Mouse (Mus musculus) CH12.LX (cell line): ENCODE results near the gene Il11ra1. TPM values are rescaled to one million over a fixed set of nuclear protein-coding genes. Genes with fewer than 3 reads are reported as not detected.

Experiments used
- DNase-seq: peaks from one replicate; pipeline ENCODE4 v3.0.0-alpha.2; 2013; ENCODE audit errors: extremely low read depth
- H3K27ac ChIP-seq: 2 replicates; pipeline ENCODE4 v1.5.1; 2012; ENCODE audit warnings: low read depth, mild to moderate bottlenecking, control low read depth, moderate library complexity; ENCODE audit not compliant: insufficient read depth
- H3K27me3 ChIP-seq: replicated peaks from 2 replicates; pipeline ENCODE3; 2012; ENCODE audit warnings: inconsistent platforms
- H3K36me3 ChIP-seq, 2 experiments: replicated peaks in 1 of 2; 2 replicates each; pipeline versions ENCODE3 to v1.6.1; 2012; ENCODE audit warnings: inconsistent platforms in 1 of 2, low read length in 1 of 2, mild to moderate bottlenecking in 1 of 2, mixed read lengths in 1 of 2, moderate library complexity in 1 of 2; ENCODE audit not compliant: control insufficient read depth in 1 of 2, insufficient read depth in 1 of 2
- H3K4me1 ChIP-seq, 2 experiments: 2 replicates each; pipeline ENCODE4 v1.6.1; 2012; ENCODE audit warnings: inconsistent platforms in 1 of 2, moderate library complexity in 1 of 2; ENCODE audit not compliant: insufficient read depth in 2 of 2, control insufficient read depth in 1 of 2
- H3K4me2 ChIP-seq: 2 replicates; pipeline ENCODE4 v1.6.1; 2012; ENCODE audit warnings: low read depth, mild to moderate bottlenecking, control low read depth; ENCODE audit not compliant: poor library complexity, insufficient read depth, severe bottlenecking
- H3K4me3 ChIP-seq, 3 experiments: fragments of 150-350 bp in 1 of 3; sonication (generic) in 1 of 3; replicated peaks in 1 of 3; 2 replicates each; pipeline versions ENCODE3 to v1.5.1; 2011 to 2012; ENCODE audit warnings: low read depth in 2 of 3, low read length in 2 of 3, mild to moderate bottlenecking in 2 of 3, moderate library complexity in 2 of 3, control low read depth in 1 of 3, improper control_type of control experiment in 1 of 3, inconsistent platforms in 1 of 3, mixed read lengths in 1 of 3; ENCODE audit not compliant: poor library complexity in 1 of 3
- H3K79me2 ChIP-seq: replicated peaks from 2 replicates; pipeline ENCODE4 v1.6.1; 2012; ENCODE audit warnings: mild to moderate bottlenecking, moderate library complexity; ENCODE audit not compliant: control insufficient read depth, poor library complexity, insufficient read depth, severe bottlenecking; ENCODE audit errors: extremely low read depth
- H3K9ac ChIP-seq: 2 replicates; pipeline ENCODE4 v1.6.1; 2012; ENCODE audit warnings: low read depth, mild to moderate bottlenecking, control low read depth, moderate library complexity; ENCODE audit not compliant: insufficient read depth
- H3K9me3 ChIP-seq: replicated peaks from 2 replicates; pipeline ENCODE3; 2012; ENCODE audit warnings: low read length, inconsistent platforms, mixed read lengths
- CHD1 ChIP-seq: IDR thresholded peaks from 2 replicates; pipeline ENCODE4 v1.6.1; 2012; ENCODE audit warnings: low read depth, low read length, improper control_type of control experiment, inconsistent platforms
- CTCF ChIP-seq, 2 experiments: IDR thresholded peaks in 1 of 2; conservative IDR thresholded peaks in 1 of 2; 2 replicates each; pipeline ENCODE4 v1.5.1; 2011 to 2012; ENCODE audit warnings: low read depth in 2 of 2, low read length in 2 of 2, improper control_type of control experiment in 1 of 2, inconsistent platforms in 1 of 2, mild to moderate bottlenecking in 1 of 2, moderate library complexity in 1 of 2
- E2F4 ChIP-seq: IDR thresholded peaks from 2 replicates; pipeline ENCODE4 v1.6.1; 2011; ENCODE audit warnings: low read depth, low read length, improper control_type of control experiment; ENCODE audit not compliant: insufficient replicate concordance
- ETS1 ChIP-seq: conservative IDR thresholded peaks from 2 replicates; pipeline ENCODE4 v1.6.1; 2012; ENCODE audit warnings: low read depth, mild to moderate bottlenecking, inconsistent platforms, low read length, improper control_type of control experiment, moderate library complexity
- GABPA ChIP-seq: IDR thresholded peaks from 2 replicates; pipeline ENCODE4 v1.6.1; 2012; ENCODE audit warnings: low read depth, low read length, improper control_type of control experiment, inconsistent platforms; ENCODE audit not compliant: insufficient replicate concordance
- HCFC1 ChIP-seq: IDR thresholded peaks from 2 replicates; pipeline ENCODE4 v1.6.1; 2012; ENCODE audit warnings: low read depth, mild to moderate bottlenecking, inconsistent platforms, low read length, improper control_type of control experiment
- JUN ChIP-seq: IDR thresholded peaks from 2 replicates; pipeline ENCODE4 v1.6.1; 2011; ENCODE audit warnings: low read depth, mild to moderate bottlenecking, low read length, improper control_type of control experiment, moderate library complexity; ENCODE audit not compliant: insufficient read depth
- JUND ChIP-seq: conservative IDR thresholded peaks from 2 replicates; pipeline ENCODE4 v1.6.1; 2011; ENCODE audit warnings: low read depth, low read length, improper control_type of control experiment
- KAT2A ChIP-seq: IDR thresholded peaks from 2 replicates; pipeline ENCODE4 v1.6.1; 2012; ENCODE audit warnings: low read length, improper control_type of control experiment, inconsistent platforms; ENCODE audit not compliant: insufficient replicate concordance
- MAFK ChIP-seq: IDR thresholded peaks from 2 replicates; pipeline ENCODE4 v1.6.1; 2011; ENCODE audit warnings: low read length, improper control_type of control experiment; ENCODE audit not compliant: insufficient replicate concordance
- MAX ChIP-seq: IDR thresholded peaks from 2 replicates; pipeline ENCODE4 v1.6.1; 2011; ENCODE audit warnings: low read length, improper control_type of control experiment
- MAZ ChIP-seq: IDR thresholded peaks from 2 replicates; pipeline ENCODE4 v1.6.1; 2012; ENCODE audit warnings: low read depth, mild to moderate bottlenecking, inconsistent platforms, low read length, improper control_type of control experiment, moderate library complexity
- MXI1 ChIP-seq: IDR thresholded peaks from 2 replicates; pipeline ENCODE4 v1.6.1; 2011; ENCODE audit warnings: mild to moderate bottlenecking, low read depth, low read length, improper control_type of control experiment
- MYC ChIP-seq: IDR thresholded peaks from 2 replicates; pipeline ENCODE4 v1.6.1; 2011; ENCODE audit warnings: low read depth, mild to moderate bottlenecking, improper control_type of control experiment, low read length
- NELFE ChIP-seq: IDR thresholded peaks from 2 replicates; pipeline ENCODE4 v1.6.1; 2011; ENCODE audit warnings: low read depth, low read length, improper control_type of control experiment
- PAX5 ChIP-seq: IDR thresholded peaks from 2 replicates; pipeline ENCODE4 v1.6.1; 2012; ENCODE audit warnings: low read length, inconsistent platforms, mixed read lengths
- POLR2AphosphoS2 ChIP-seq: IDR thresholded peaks from 2 replicates; pipeline ENCODE4 v1.6.1; 2011; ENCODE audit warnings: low read depth, low read length, improper control_type of control experiment
- RCOR1 ChIP-seq: conservative IDR thresholded peaks from 2 replicates; pipeline ENCODE4 v1.6.1; 2012; ENCODE audit warnings: low read depth, mild to moderate bottlenecking, inconsistent platforms, low read length, improper control_type of control experiment
- TBP ChIP-seq: conservative IDR thresholded peaks from 2 replicates; pipeline ENCODE4 v1.6.1; 2011; ENCODE audit warnings: low read depth, low read length, improper control_type of control experiment
- TCF12 ChIP-seq: IDR thresholded peaks from 2 replicates; pipeline ENCODE4 v1.6.1; 2014; ENCODE audit warnings: low read depth, mild to moderate bottlenecking, inconsistent platforms, low read length, improper control_type of control experiment
- UBTF ChIP-seq: IDR thresholded peaks from 2 replicates; pipeline ENCODE4 v1.6.1; 2012; ENCODE audit warnings: low read depth, mild to moderate bottlenecking, inconsistent platforms, low read length, improper control_type of control experiment, moderate library complexity
- USF1 ChIP-seq: IDR thresholded peaks from 2 replicates; pipeline ENCODE4 v1.6.1; 2014; ENCODE audit warnings: low read depth, mild to moderate bottlenecking, inconsistent platforms, low read length, improper control_type of control experiment
- ZC3H11A ChIP-seq: IDR thresholded peaks from 2 replicates; pipeline ENCODE4 v1.6.1; 2012; ENCODE audit warnings: low read depth, mild to moderate bottlenecking, inconsistent platforms, low read length, improper control_type of control experiment
- ZKSCAN1 ChIP-seq: IDR thresholded peaks from 2 replicates; pipeline ENCODE4 v1.6.1; 2012; ENCODE audit warnings: low read depth, inconsistent platforms, low read length, improper control_type of control experiment, borderline replicate concordance
- ZNF384 ChIP-seq: IDR thresholded peaks from 2 replicates; pipeline ENCODE4 v1.6.1; 2012; ENCODE audit warnings: low read depth, low read length, improper control_type of control experiment, inconsistent platforms
- dilution Hi-C: fragments of 300-500 bp; cut with MboI; formaldehyde crosslinking; loops from 2 replicates; pipeline ENCODE4 v1.14.3; 2020; ENCODE audit warnings: low sequenced_read_pairs; ENCODE audit not compliant: extremely low pct_unique_long_range_greater_than_20kb, extremely low pct_ligation_motif_present
- in situ Hi-C: fragments of 300-500 bp; cut with MboI; formaldehyde crosslinking; loops from 3 replicates; pipeline ENCODE4 v1.14.3; 2019; ENCODE audit warnings: low sequenced_read_pairs, low pct_ligation_motif_present, low pct_unique_long_range_greater_than_20kb, mixed read lengths
- polyA plus RNA-seq: library from polyadenylated mRNA; unstranded; fragments of >175 nt; gene quantifications from 2 replicates; pipeline ENCODE4 v1.2.1, GENCODE M21; 2012; ENCODE audit warnings: low read depth; ENCODE audit not compliant: insufficient read length
- total RNA-seq, 2 experiments: library from RNA; depleted of rRNA; stranded (reverse); fragments of 300-350 nt in 1 of 2; fragments of >200 nt in 1 of 2; gene quantifications; 2 replicates each; pipeline ENCODE4 v1.2.3; 2012 to 2014

Il11ra1 gene
- total and polyA plus RNA-seq, 3 experiments, result 1.3 to 4.8 (median 4.2) TPM

- Histone ChIP-seq H3K4me3 (no peak overlapping the region), H3K27me3 (no peaks in the 10 kb centered on the region), H3K79me2 (no peaks in the 10 kb centered on the region), H3K4me2 (no peak overlapping the region), H3K27ac (no peak overlapping the region), H3K36me3 (peaks cover 13 to 49% of the 10 kb centered on the region in 2 experiments), H3K4me1 (peaks cover 6 to 27% of the 10 kb centered on the region in 2 experiments), H3K9ac (no peak overlapping the region), H3K9me3 (no peaks in the 10 kb centered on the region)
- TF ChIP-seq USF1 (no peak), JUND (no peak), JUN (no peak), CTCF (conservative IDR thresholded peaks at IDR 0.05 in 1 of 2, IDR thresholded peaks at IDR 0.05 in 1 of 2; ENCODE audit: low read depth in 2 of 2, low read length in 2 of 2) (no peak), GABPA (no peak), PAX5 (no peak), TBP (no peak), MXI1 (no peak), MYC (no peak)
- in situ Hi-C loops, result no loop called here
- dilution Hi-C loops, result no loop called here
- DNase-seq, result no peak
These were observed 58.2 kb downstream of the Il11ra1 start for GRCm38 (mm10) chr4:41758021-41758420.

- dilution Hi-C loops, result no loop called here
- H3K9ac ChIP-seq, result no peak overlapping the region
- peaks cover 13 to 49% of the 10 kb centered on the region in 2 experiments for H3K36me3 ChIP-seq
- in situ Hi-C loops, result no loop called here
- H3K4me3 ChIP-seq, result no peak overlapping the region
- H3K27me3 ChIP-seq, result no peaks in the 10 kb centered on the region
- H3K9me3 ChIP-seq, result no peaks in the 10 kb centered on the region
- no peak overlapping the region for H3K27ac ChIP-seq
- no peak overlapping the region for H3K4me2 ChIP-seq
- TF ChIP-seq PAX5, result no peak
- TF ChIP-seq TCF12, result no peak
- no peak for TF ChIP-seq HCFC1
- no peak for TF ChIP-seq E2F4
- no peak for TF ChIP-seq POLR2AphosphoS2
- no peak for TF ChIP-seq JUND
- no peak for TF ChIP-seq KAT2A
- no peak for TF ChIP-seq MXI1
- H3K4me1 ChIP-seq, result peaks cover 6 to 27% of the 10 kb centered on the region in 2 experiments
- no peak for DNase-seq
- no peaks in the 10 kb centered on the region for H3K79me2 ChIP-seq
These were observed 58.9 kb downstream of the Il11ra1 start for GRCm38 (mm10) chr4:41758701-41759100.

GRCm38 (mm10) chr4:41759206-41759605, 59.4 kb downstream of the Il11ra1 start:
- dilution Hi-C loops (no loop called here), in situ Hi-C loops (no loop called here)

More at GRCm38 (mm10) chr4:41759206-41759605, 59.4 kb downstream of the Il11ra1 start:
- no peak for DNase-seq
- Histone ChIP-seq H3K4me2 (no peak overlapping the region), H3K27me3 (no peaks in the 10 kb centered on the region), H3K4me3 (no peak overlapping the region), H3K4me1 (peaks cover 6 to 27% of the 10 kb centered on the region in 2 experiments), H3K9ac (no peak overlapping the region), H3K79me2 (no peaks in the 10 kb centered on the region), H3K9me3 (no peaks in the 10 kb centered on the region), H3K27ac (no peak overlapping the region), H3K36me3 (peaks cover 13 to 49% of the 10 kb centered on the region in 2 experiments)
- no peak for TF ChIP-seq MAX
- TF ChIP-seq MAZ, result no peak
- no peak for TF ChIP-seq UBTF
- TF ChIP-seq KAT2A, result no peak
- TF ChIP-seq CHD1, result no peak
- TF ChIP-seq ZNF384, result no peak
- TF ChIP-seq POLR2AphosphoS2, result no peak
- no peak for TF ChIP-seq MAFK
- TF ChIP-seq RCOR1, result no peak
- TF ChIP-seq USF1, result no peak
- no peak for TF ChIP-seq HCFC1
- TF ChIP-seq ZKSCAN1, result no peak
- no peak for TF ChIP-seq ZC3H11A
- no peak for TF ChIP-seq PAX5
- TF ChIP-seq JUN, result no peak
- no peak for TF ChIP-seq ETS1
- TF ChIP-seq NELFE, result no peak
- no peak for TF ChIP-seq JUND
